Mouse (Mus musculus): ENCODE results near the gene Dhx37.
"Not testable (repeated sequence)": the region's sequence is repeated elsewhere in the genome, so short reads cannot be mapped to it uniquely, and the experiment has no call there.

GRCm38 (mm10) chr5:125434347-125434746 lies 426 bp upstream of the Dhx37 start:
- peak; percentile 28; the same call in 1 of the 2 replicates for TF ChIP-seq CTCF (IDR thresholded peaks at IDR 0.05; ENCODE audit: control insufficient read depth, insufficient read depth, insufficient replicate concordance, low read depth, low read length)
- not testable (repeated sequence) for TF ChIP-seq POLR2A (IDR thresholded peaks at IDR 0.05; ENCODE audit: control insufficient read depth, low read depth, low read length)

Data from testis, adult 2 months (tissue).